Mouse (Mus musculus) lung, postnatal 0 days (tissue): ENCODE results near the gene Clpsl2. TPM values are rescaled to one million over a fixed set of nuclear protein-coding genes. Genes with fewer than 3 reads are reported as not detected.
"Not testable (repeated sequence)": the region's sequence is repeated elsewhere in the genome, so short reads cannot be mapped to it uniquely, and the experiment has no call there.

Source experiments
- ATAC-seq: fragments of 200-750 bp; cut with Nextera tagmentation; 2 replicates; pipeline ENCODE4 v1.8.0; 2017; ENCODE audit warnings: moderate library complexity
- DNase-seq: peaks from one replicate; pipeline ENCODE4 v3.0.0-alpha.2; 2016; ENCODE audit warnings: low spot score
- H3K27ac ChIP-seq: fragments of 300-500 bp; sonication (generic); 2 replicates; pipeline ENCODE4 v1.5.1; 2014; ENCODE audit warnings: antibody characterized with exemption, mild to moderate bottlenecking, low read length, mixed read lengths
- H3K27me3 ChIP-seq: fragments of 300-500 bp; sonication (generic); replicated peaks from 2 replicates; pipeline ENCODE4 v1.6.1; 2014; ENCODE audit warnings: low read length, mixed read lengths; ENCODE audit not compliant: insufficient read depth
- H3K36me3 ChIP-seq: fragments of 300-500 bp; sonication (generic); 2 replicates; pipeline ENCODE4 v1.6.1; 2014; ENCODE audit warnings: low read length, mixed read lengths; ENCODE audit not compliant: insufficient read depth
- H3K4me1 ChIP-seq: fragments of 300-500 bp; sonication (generic); 2 replicates; pipeline ENCODE4 v1.6.1; 2014; ENCODE audit warnings: antibody characterized with exemption, low read depth, low read length, mixed read lengths; ENCODE audit not compliant: insufficient read depth
- H3K4me2 ChIP-seq: fragments of 300-500 bp; sonication (generic); replicated peaks from 2 replicates; pipeline ENCODE4 v1.6.1; 2014; ENCODE audit warnings: low read depth, mild to moderate bottlenecking, low read length, moderate library complexity, mixed read lengths
- H3K4me3 ChIP-seq: fragments of 300-500 bp; sonication (generic); 2 replicates; pipeline ENCODE4 v1.5.1; 2014; ENCODE audit warnings: low read depth, low read length
- H3K9ac ChIP-seq: fragments of 300-500 bp; sonication (generic); replicated peaks from 2 replicates; pipeline ENCODE4 v1.6.1; 2014; ENCODE audit warnings: low read depth, mild to moderate bottlenecking
- H3K9me3 ChIP-seq: fragments of 300-500 bp; sonication (generic); 2 replicates; pipeline ENCODE4 v1.6.1; 2016; ENCODE audit warnings: low read length, mixed read lengths
- CTCF ChIP-seq: IDR thresholded peaks from 2 replicates; pipeline ENCODE4 v1.5.1; 2016; ENCODE audit warnings: antibody characterized with exemption, mild to moderate bottlenecking
- EP300 ChIP-seq: IDR thresholded peaks from 2 replicates; pipeline ENCODE4 v1.6.1; 2016; ENCODE audit warnings: antibody characterized with exemption, mild to moderate bottlenecking, control low read depth
- WGBS: fragments of 180-500 bp; shearing (Covaris S2); extraction: QIAGEN DNeasy Blood & Tissue Kit; methylation state at CpG from one replicate; pipeline ENCODE4 v1.1.7; 2014; 5-methylcytosine and 5-hydroxymethylcytosine counted together
- polyA plus RNA-seq: library from polyadenylated mRNA; unstranded; fragments of >200 nt; fragmentation: Nextera tagmentation; extraction: Ambion mirVana; gene quantifications from 2 replicates; pipeline ENCODE4 v1.2.1, GENCODE M21; 2015

The Clpsl2 gene
- polyA plus RNA-seq, 1 experiment from 2014 or later, result not detected

GRCm38 (mm10) chr17:28548550-28548949 is 661 bp upstream of the Clpsl2 start:
- no peak overlapping the region for H3K4me2 ChIP-seq
- no peaks in the 10 kb centered on the region for H3K36me3 ChIP-seq
- H3K9me3 ChIP-seq, result no peaks in the 10 kb centered on the region
- H3K27me3 ChIP-seq, result no peaks in the 10 kb centered on the region
- H3K4me1 ChIP-seq, result no peaks in the 10 kb centered on the region
- 57% methylated on average over 11 of the region's 11 CpGs for WGBS
- DNase-seq, result no peak
- TF ChIP-seq EP300 (no peak), CTCF (no peak)
- ATAC-seq, result no peak
- H3K4me3 ChIP-seq, result no peak overlapping the region
- no peak overlapping the region for H3K27ac ChIP-seq
- no peak overlapping the region for H3K9ac ChIP-seq

- H3K4me3 ChIP-seq, result no peak overlapping the region
- no peaks in the 10 kb centered on the region for H3K9me3 ChIP-seq
- no peaks in the 10 kb centered on the region for H3K4me1 ChIP-seq
- H3K27me3 ChIP-seq, result no peaks in the 10 kb centered on the region
- no peaks in the 10 kb centered on the region for H3K36me3 ChIP-seq
- H3K9ac ChIP-seq, result no peak overlapping the region
- no peak overlapping the region for H3K27ac ChIP-seq
- ATAC-seq (peak; percentile 72), DNase-seq (peak; percentile 72)
- no peak for TF ChIP-seq EP300
- TF ChIP-seq CTCF, result peak; percentile 93
- no peak overlapping the region for H3K4me2 ChIP-seq
- 6% methylated on average over 14 of the region's 14 CpGs for WGBS
These were observed 4.0 kb downstream of the Clpsl2 start for GRCm38 (mm10) chr17:28553040-28553793.

- H3K4me2 ChIP-seq, H3K4me3 ChIP-seq, H3K9ac ChIP-seq, H3K4me1 ChIP-seq, H3K36me3 ChIP-seq, ATAC-seq, H3K9me3 ChIP-seq, DNase-seq, H3K27ac ChIP-seq, H3K27me3 ChIP-seq: not testable (repeated sequence)
- WGBS, result 91% methylated on average over 4 of the region's 4 CpGs
These were observed 4.8 kb downstream of the Clpsl2 start for GRCm38 (mm10) chr17:28554021-28554420.

- Histone ChIP-seq H3K9ac (no peak overlapping the region), H3K4me3 (no peak overlapping the region), H3K27me3 (no peaks in the 10 kb centered on the region), H3K4me1 (no peaks in the 10 kb centered on the region), H3K27ac (no peak overlapping the region), H3K4me2 (no peak overlapping the region), H3K36me3 (no peaks in the 10 kb centered on the region), H3K9me3 (no peaks in the 10 kb centered on the region)
- WGBS, result 41% methylated on average over 6 of the region's 6 CpGs
- peak; percentile 45 for ATAC-seq
- peak; percentile 62 for DNase-seq
- TF ChIP-seq CTCF (peak; percentile 3; the same call in 1 of the 2 replicates), EP300 (no peak)
These were observed 7.6 kb downstream of the Clpsl2 start for GRCm38 (mm10) chr17:28556635-28557396.

GRCm38 (mm10) chr17:28557772-28558171 is 8.6 kb downstream of the Clpsl2 start:
- no peaks in the 10 kb centered on the region for H3K4me1 ChIP-seq
- H3K4me3 ChIP-seq, result no peak overlapping the region
- DNase-seq (no peak), ATAC-seq (no peak)
- no peak overlapping the region for H3K4me2 ChIP-seq
- TF ChIP-seq CTCF (no peak), EP300 (no peak)
- 73% methylated on average over 6 of the region's 6 CpGs for WGBS
- no peaks in the 10 kb centered on the region for H3K27me3 ChIP-seq
- H3K9me3 ChIP-seq, result no peaks in the 10 kb centered on the region
- H3K36me3 ChIP-seq, result no peaks in the 10 kb centered on the region
- H3K27ac ChIP-seq, result no peak overlapping the region
- no peak overlapping the region for H3K9ac ChIP-seq

GRCm38 (mm10) chr17:28560598-28560997 is 11.4 kb downstream of the Clpsl2 start, which contains the start of gene Clps:
Gene Clps, minus strand, starts transcription at chr17:28560766.
- Histone ChIP-seq H3K4me2 (no peak within 1 kb of the TSS), H3K27ac (no peak within 1 kb of the TSS; the same call in 1 of the 2 replicates), H3K9ac (no peak within 1 kb of the TSS), H3K4me3 (no peak within 1 kb of the TSS), H3K27me3 (no peaks in the 10 kb centered on the region), H3K4me1 (no peaks in the 10 kb centered on the region), H3K36me3 (no peaks in the 10 kb centered on the region), H3K9me3 (no peaks in the 10 kb centered on the region)
- ATAC-seq, result no peak
- 61% methylated on average over 4 of the region's 4 CpGs for WGBS
- DNase-seq, result no peak
- TF ChIP-seq CTCF (no peak), EP300 (no peak)
